Mouse (Mus musculus) testis, adult 2 months (tissue): Measurements from ENCODE around the gene Abl1.

ENCODE experiments used
- CTCF ChIP-seq: fragments of 200-500 bp; IDR thresholded peaks from 2 replicates; pipeline ENCODE4 v1.5.1; 2012; ENCODE audit warnings: low read depth, mild to moderate bottlenecking, inconsistent platforms, low read length, moderate library complexity; ENCODE audit not compliant: control insufficient read depth, insufficient read depth, insufficient replicate concordance
- POLR2A ChIP-seq: fragments of 200-500 bp; IDR thresholded peaks from 2 replicates; pipeline ENCODE4 v1.6.1; 2012; ENCODE audit warnings: low read depth, mild to moderate bottlenecking, inconsistent platforms, low read length, moderate library complexity; ENCODE audit not compliant: control insufficient read depth

DNA sequence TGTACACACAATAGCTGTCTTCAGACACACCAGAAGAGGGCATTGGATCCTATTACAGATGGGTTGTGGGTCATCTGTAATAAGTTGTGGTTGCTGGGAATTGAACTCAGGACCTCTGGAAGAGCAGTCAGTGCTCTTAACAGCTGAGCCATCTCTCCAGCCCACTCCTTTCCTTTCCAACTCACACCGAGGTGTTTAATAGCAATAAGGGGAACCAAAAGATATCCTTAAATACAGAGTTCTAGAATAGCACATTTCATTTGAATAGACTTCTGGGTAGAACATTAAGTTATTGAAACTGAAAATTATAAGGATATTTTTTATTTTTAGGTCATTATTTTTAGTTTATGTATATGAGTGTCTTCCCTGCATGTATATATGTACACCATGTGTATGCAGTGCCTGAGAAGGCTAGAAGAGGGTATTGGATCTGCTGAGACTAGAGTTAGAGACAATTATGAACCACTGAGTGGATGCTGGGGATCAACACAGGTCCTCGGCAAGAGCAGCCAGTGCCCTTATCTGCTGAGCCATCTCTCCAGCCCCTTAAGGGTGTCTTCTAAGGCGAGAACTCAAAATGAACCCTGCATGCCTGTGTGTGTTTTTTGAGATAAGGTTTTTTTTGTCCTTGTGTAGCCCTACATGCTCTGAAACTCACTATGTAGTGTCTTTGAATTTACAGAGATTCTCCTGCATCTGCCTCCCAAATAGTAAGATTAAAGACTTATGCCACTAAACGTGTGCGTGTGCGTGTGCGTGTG, 36.7 kb downstream of the Abl1 start:
- TF ChIP-seq CTCF (no peak), POLR2A (no peak)
